Mouse (Mus musculus): Measurements from ENCODE around the gene Rabgap1l. TPM values are rescaled to one million over a fixed set of nuclear protein-coding genes. Genes with fewer than 3 reads are reported as not detected.

Gene Rabgap1l
- polyA plus RNA-seq, 1 experiment = 17.9 TPM

- no peak for TF ChIP-seq GATA1 (IDR thresholded peaks at IDR 0.05; ENCODE audit: low read length)
Observed at GRCm38 (mm10) chr1:160594576-160594975, 198.4 kb downstream of the Rabgap1l start.

- TF ChIP-seq GATA1 (IDR thresholded peaks at IDR 0.05; ENCODE audit: low read length) = no peak
Observed at GRCm38 (mm10) chr1:160594066-160594465, 198.9 kb downstream of the Rabgap1l start.

DNA sequence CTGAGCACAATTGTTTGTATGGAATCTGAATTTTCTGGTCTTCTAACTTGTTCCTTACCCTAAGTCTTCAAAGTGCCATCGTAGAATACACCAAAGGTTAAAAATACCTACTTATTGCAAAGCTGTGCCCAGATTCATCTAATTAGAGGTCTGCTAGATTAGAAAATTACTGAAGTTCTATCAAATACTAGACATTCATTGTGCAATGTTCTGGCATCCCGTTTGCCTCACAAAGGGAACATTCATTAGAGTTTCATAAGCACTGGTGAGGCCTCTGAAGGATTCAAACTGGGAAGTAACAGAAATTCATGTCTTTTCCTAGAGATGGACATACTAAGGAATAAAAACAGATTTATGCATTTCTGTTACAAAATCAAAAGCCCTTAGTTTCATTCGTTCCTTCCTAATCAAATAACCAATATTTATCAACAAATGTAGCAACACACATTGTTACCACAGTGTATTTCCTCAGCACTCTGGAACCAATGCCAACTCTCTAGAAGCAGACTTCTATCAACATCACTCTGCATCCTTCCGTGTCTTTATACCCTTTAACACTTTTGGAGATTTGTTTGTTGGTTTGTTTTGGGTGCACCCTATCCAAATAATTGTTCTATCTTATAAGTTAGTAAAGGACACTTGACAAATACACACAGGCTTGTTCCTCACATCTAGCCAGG is 204.0 kb downstream of the Rabgap1l start:
- TF ChIP-seq GATA1 (IDR thresholded peaks at IDR 0.05; ENCODE audit: low read length) = no peak

DNA sequence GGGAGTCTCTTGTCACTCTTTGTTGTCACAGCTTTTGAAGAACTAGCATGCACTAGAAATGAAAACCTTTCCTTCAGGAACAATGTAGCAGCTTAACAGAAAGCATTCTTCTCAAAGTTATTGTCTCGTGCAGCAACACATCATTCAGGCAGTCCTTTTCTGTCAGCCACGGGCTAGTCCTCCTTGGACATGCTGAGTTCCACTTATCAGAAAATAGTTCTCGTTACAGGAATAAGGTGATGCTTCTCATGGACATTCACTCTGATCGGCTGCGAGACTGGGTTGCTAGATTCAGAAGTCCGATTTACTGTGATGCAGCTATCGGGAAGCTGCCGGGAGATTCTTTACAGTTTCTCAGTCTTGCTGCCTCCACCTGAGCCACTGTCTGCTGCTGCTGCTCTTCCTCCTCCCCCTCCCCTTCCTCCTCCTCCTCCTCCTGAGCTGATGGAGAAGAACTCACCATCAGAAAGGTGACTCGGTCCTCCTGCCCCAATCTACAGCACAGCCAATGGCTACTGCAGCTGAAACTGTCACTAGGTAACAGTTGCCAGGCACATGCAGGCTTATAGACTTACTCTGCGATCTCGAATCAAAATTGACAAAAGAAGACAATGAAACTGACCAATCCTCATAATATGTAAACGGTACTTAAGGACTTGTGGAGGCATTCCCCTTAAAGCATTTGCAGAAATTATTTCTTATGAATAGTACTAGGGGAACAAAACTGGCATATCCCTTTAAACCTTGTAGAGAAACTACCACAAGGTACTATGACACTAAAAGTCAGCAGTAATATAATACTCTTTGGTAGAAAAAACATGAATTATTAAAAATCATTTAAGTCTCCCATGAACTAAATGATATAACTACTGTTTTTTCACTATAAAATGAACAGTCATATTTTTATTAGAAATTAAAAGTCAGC is 213.4 kb downstream of the Rabgap1l start:
- no peak for TF ChIP-seq GATA1 (IDR thresholded peaks at IDR 0.05; ENCODE audit: low read length)

DNA sequence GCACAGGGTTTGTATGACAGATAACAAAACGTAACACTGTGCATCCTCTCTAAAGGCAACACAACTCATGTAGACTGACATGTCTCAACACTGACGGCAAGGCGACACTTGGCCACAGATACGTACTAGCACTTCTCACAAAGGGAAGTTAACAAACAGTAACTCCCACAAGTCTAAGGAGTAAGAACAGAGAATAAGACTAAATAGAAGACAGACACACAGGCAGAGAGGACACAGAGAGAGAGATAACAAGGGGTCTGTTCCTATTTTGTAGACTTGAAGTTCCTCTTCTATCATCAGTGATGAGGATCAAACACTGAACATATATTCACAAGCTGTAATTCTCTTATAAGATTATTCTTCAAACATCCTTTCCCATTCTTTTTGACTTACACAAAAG is 216.9 kb downstream of the Rabgap1l start:
- no peak for TF ChIP-seq GATA1 (IDR thresholded peaks at IDR 0.05; ENCODE audit: low read length)

GRCm38 (mm10) chr1:160574039-160574438 is 219.0 kb downstream of the Rabgap1l start:
- TF ChIP-seq GATA1 (IDR thresholded peaks at IDR 0.05; ENCODE audit: low read length) = no peak

GRCm38 (mm10) chr1:160566458-160566857 is 226.6 kb downstream of the Rabgap1l start:
- TF ChIP-seq GATA1 (IDR thresholded peaks at IDR 0.05; ENCODE audit: low read length) = no peak

GRCm38 (mm10) chr1:160561381-160561780 is 231.6 kb downstream of the Rabgap1l start:
- no peak for TF ChIP-seq GATA1 (IDR thresholded peaks at IDR 0.05; ENCODE audit: low read length)

DNA sequence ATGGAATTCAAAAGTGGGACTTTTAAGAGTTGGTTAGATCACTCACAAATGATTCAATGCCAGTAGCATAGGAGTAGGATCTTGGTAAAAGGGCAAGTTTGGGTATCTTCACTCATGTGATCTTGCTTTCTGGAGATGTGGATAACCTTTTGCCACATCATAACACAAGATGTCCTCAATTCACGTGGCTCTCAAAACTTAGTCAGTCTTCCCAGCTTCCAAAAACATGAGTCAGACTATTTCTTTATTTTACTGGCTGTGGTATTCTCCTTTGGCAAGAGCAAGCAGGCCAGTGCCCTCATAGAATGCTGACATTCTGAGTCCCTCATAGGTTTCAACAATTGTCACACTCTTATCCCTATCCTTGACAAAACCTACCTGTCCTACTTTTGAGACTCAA is 242.4 kb downstream of the Rabgap1l start:
- no peak for TF ChIP-seq GATA1 (IDR thresholded peaks at IDR 0.05; ENCODE audit: low read length)

DNA sequence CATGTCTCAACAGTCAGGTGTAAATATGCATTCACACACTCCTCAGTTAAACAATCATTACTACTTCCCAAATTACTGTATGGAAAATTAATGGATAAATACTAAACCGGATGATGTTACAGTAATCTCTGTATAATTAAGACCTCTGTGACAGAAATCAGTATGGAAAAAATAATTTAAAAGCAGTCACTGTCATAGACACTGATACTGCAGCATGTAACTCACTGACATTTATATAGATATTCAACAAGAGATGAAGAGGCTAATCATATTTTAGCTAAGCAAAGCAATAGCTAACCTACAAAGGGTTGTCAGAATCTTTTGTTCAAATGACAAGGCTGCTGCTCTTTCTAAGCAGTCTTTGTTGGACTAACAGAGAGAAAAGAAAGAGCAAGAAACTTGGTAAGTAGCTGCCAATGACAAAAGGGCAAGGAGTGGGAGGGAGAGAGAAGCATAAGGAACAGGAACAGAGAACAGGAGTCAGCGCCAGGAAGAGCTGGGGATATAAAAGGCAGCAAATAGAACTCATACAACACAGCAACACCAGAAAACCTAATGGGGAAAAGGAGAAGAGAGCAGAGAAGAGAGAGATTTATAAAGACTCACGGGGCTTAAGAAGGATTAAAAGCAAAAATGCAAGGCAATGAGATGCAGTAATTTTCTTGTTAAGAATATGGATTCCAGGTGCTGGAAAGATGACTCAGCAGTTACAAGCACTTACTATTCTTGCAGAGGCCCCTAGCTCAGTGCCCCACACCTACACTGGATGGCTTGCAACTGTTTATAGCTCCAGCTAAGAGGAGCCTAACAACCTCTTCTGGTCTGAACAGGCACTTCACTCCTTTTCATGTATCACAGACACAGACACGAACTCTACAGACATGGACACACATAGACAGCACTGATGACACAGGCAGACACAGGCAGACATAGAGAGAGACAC is 244.8 kb downstream of the Rabgap1l start:
- no peak for TF ChIP-seq GATA1 (IDR thresholded peaks at IDR 0.05; ENCODE audit: low read length)

- TF ChIP-seq GATA1 (IDR thresholded peaks at IDR 0.05; ENCODE audit: low read length) = no peak
Observed at GRCm38 (mm10) chr1:160535649-160536048, 257.4 kb downstream of the Rabgap1l start.

GRCm38 (mm10) chr1:160534571-160535335 is 258.3 kb downstream of the Rabgap1l start:
- no peak for TF ChIP-seq GATA1 (IDR thresholded peaks at IDR 0.05; ENCODE audit: low read length)

GRCm38 (mm10) chr1:160533209-160533820 is 259.7 kb downstream of the Rabgap1l start:
- TF ChIP-seq GATA1 (IDR thresholded peaks at IDR 0.05; ENCODE audit: low read length) = no peak

DNA sequence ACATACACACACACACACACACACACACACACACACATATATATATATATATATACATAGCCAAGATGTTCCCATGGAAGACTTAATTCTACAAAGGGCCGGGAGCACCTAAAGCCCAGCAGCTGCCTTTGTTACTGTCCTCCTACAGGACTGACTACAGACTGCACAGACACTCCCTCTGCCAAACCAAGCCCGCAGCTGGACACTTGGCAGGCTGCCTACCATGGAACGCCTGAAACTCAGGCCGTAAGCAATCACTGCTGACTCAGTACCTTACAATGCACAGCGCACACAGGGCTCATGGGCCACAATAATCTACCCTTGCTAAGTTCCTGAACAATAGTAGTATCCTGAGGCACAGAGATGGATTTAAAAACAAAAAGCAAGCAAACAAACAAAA is 261.6 kb downstream of the Rabgap1l start:
- TF ChIP-seq GATA1 (IDR thresholded peaks at IDR 0.05; ENCODE audit: low read length) = no peak
